Mouse (Mus musculus): ENCODE data around the gene Ncoa7.
A peak's percentile ranks its signal among the peaks of the same experiment; 100 is the strongest.

DNA sequence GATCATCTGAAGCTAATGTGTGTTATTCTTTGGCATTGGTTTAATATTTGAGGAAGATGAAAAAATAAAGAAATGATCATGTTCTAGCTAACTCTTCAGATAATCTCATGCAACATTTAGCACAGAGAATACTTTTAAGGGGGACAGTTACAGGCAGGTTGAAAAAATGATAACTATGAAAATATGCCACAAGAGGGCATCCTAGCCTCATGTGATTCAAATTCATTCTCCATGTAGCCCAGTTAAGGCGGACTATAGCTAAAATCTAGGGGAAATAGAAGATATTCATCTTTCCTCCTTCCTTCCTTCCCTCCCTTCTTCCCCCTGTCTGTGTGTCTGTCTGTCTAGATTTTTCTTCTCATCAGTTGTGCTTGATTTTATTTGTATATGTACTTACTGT is 21.9 kb upstream of the Ncoa7 start:
- TF ChIP-seq POLR2A (IDR thresholded peaks at IDR 0.05; ENCODE audit: borderline replicate concordance, extremely low read depth, insufficient read depth, insufficient read length, poor library complexity, severe bottlenecking) (no peak), CTCF (IDR thresholded peaks at IDR 0.05; ENCODE audit: borderline replicate concordance, extremely low read depth, insufficient read depth, insufficient read length) (0 out of 2 replicates have a peak, but pooled peaks have one; percentile 20)

All from brain, embryonic 14.5 days (tissue).